Mouse (Mus musculus) lung, embryonic 16.5 days (tissue): Measurements from ENCODE around the gene Cox19. TPM values are rescaled to one million over a fixed set of nuclear protein-coding genes. Genes with fewer than 3 reads are reported as not detected.

ENCODE experiments used
- ATAC-seq: fragments of 200-750 bp; cut with Nextera tagmentation; 2 replicates; pipeline ENCODE4 v1.8.0; 2017; ENCODE audit warnings: low read depth, mild to moderate bottlenecking, moderate library complexity
- H3K27ac ChIP-seq: fragments of 300-500 bp; sonication (generic); 2 replicates; pipeline ENCODE4 v1.5.1; 2014; ENCODE audit warnings: mild to moderate bottlenecking, control low read depth, low read length
- H3K27me3 ChIP-seq: fragments of 300-500 bp; sonication (generic); 2 replicates; pipeline ENCODE4 v1.6.1; 2014; ENCODE audit warnings: low read depth, low read length, mixed read lengths; ENCODE audit not compliant: control insufficient read depth, insufficient read depth
- H3K36me3 ChIP-seq: fragments of 300-500 bp; sonication (generic); 2 replicates; pipeline ENCODE4 v1.6.1; 2014; ENCODE audit warnings: low read length; ENCODE audit not compliant: control insufficient read depth, insufficient read depth
- H3K4me1 ChIP-seq: fragments of 300-500 bp; sonication (generic); replicated peaks from 2 replicates; pipeline ENCODE4 v1.6.1; 2014; ENCODE audit warnings: low read length, mixed read lengths; ENCODE audit not compliant: control insufficient read depth, insufficient read depth
- H3K4me2 ChIP-seq: fragments of 300-500 bp; sonication (generic); 2 replicates; pipeline ENCODE4 v1.6.1; 2014; ENCODE audit warnings: low read depth, low read length, control low read depth
- H3K4me3 ChIP-seq: fragments of 300-500 bp; sonication (generic); 2 replicates; pipeline ENCODE4 v1.5.1; 2014; ENCODE audit warnings: mild to moderate bottlenecking, low read length, control low read depth
- H3K9ac ChIP-seq: fragments of 300-500 bp; sonication (generic); 2 replicates; pipeline ENCODE4 v1.6.1; 2014; ENCODE audit warnings: low read length, control low read depth
- H3K9me3 ChIP-seq: fragments of 300-500 bp; sonication (generic); 2 replicates; pipeline ENCODE4 v1.6.1; 2016; ENCODE audit warnings: low read length; ENCODE audit not compliant: control insufficient read depth
- WGBS: fragments of 180-500 bp; shearing (Covaris S2); extraction: QIAGEN DNeasy Blood & Tissue Kit; methylation state at CpG from one replicate; pipeline ENCODE4 v1.1.7; 2014; 5-methylcytosine and 5-hydroxymethylcytosine counted together
- polyA plus RNA-seq: library from polyadenylated mRNA; unstranded; fragments of >200 nt; fragmentation: Nextera tagmentation; extraction: Ambion mirVana; gene quantifications from 2 replicates; pipeline ENCODE4 v1.2.1, GENCODE M21; 2015

The Cox19 gene
- polyA plus RNA-seq = 79.8 and 94.4 TPM in 2 replicates

- ATAC-seq = no peak
- Histone ChIP-seq H3K27ac (no peak within 1 kb of the TSS), H3K4me3 (no peak within 1 kb of the TSS), H3K27me3 (no peaks in the 10 kb centered on the region; the same call in 1 of the 2 replicates), H3K9me3 (no peaks in the 10 kb centered on the region), H3K4me2 (no peak within 1 kb of the TSS), H3K9ac (peak within 1 kb of the TSS; percentile 41), H3K4me1 (no peaks in the 10 kb centered on the region; the same call in none of the 2 replicates), H3K36me3 (no peaks in the 10 kb centered on the region)
- 41% methylated on average over 5 of the region's 5 CpGs for WGBS
Observed at GRCm38 (mm10) chr5:139351134-139351533, at the start of gene Cox19. Cox19 (minus strand) TSS chr5:139351418.

GRCm38 (mm10) chr5:139399991-139400390, 48.8 kb upstream of the Cox19 start:
- Histone ChIP-seq H3K4me2 (no peak overlapping the region), H3K4me3 (no peak overlapping the region), H3K27me3 (no peaks in the 10 kb centered on the region), H3K4me1 (peaks cover 4% of the 10 kb centered on the region), H3K27ac (no peak overlapping the region), H3K9ac (no peak overlapping the region), H3K9me3 (no peaks in the 10 kb centered on the region), H3K36me3 (no peaks in the 10 kb centered on the region)
- ATAC-seq = no peak
- WGBS = 75% methylated on average over 14 of the region's 14 CpGs

GRCm38 (mm10) chr5:139398786-139399185, 47.6 kb upstream of the Cox19 start:
- Histone ChIP-seq H3K27me3 (no peaks in the 10 kb centered on the region), H3K9ac (0 out of 2 replicates have a peak overlapping the region, but pooled peaks have one; percentile 23), H3K4me1 (peaks cover 4% of the 10 kb centered on the region), H3K4me2 (no peak overlapping the region), H3K4me3 (no peak overlapping the region), H3K9me3 (no peaks in the 10 kb centered on the region), H3K27ac (no peak overlapping the region), H3K36me3 (no peaks in the 10 kb centered on the region)
- 74% methylated on average over 5 of the region's 5 CpGs for WGBS
- 0 out of 2 replicates have a peak, but pooled peaks have one; percentile 18 for ATAC-seq

GRCm38 (mm10) chr5:139397959-139398753, 46.9 kb upstream of the Cox19 start:
- WGBS = 31% methylated on average over 5 of the region's 5 CpGs
- H3K9me3 ChIP-seq = no peaks in the 10 kb centered on the region
- H3K4me2 ChIP-seq = no peak overlapping the region
- H3K9ac ChIP-seq = 0 out of 2 replicates have a peak overlapping the region, but pooled peaks have one; percentile 23
- ATAC-seq = peak; percentile 64; the same call in 1 of the 2 replicates
- no peaks in the 10 kb centered on the region for H3K36me3 ChIP-seq
- no peak overlapping the region for H3K4me3 ChIP-seq
- H3K4me1 ChIP-seq = peaks cover 4% of the 10 kb centered on the region
- no peak overlapping the region for H3K27ac ChIP-seq
- no peaks in the 10 kb centered on the region for H3K27me3 ChIP-seq

- Histone ChIP-seq H3K4me3 (no peak overlapping the region), H3K27me3 (no peaks in the 10 kb centered on the region), H3K36me3 (no peaks in the 10 kb centered on the region), H3K9me3 (no peaks in the 10 kb centered on the region), H3K4me1 (peaks cover 4% of the 10 kb centered on the region), H3K27ac (no peak overlapping the region), H3K9ac (no peak overlapping the region), H3K4me2 (no peak overlapping the region)
- WGBS = 87% methylated on average over 4 of the region's 4 CpGs
- no peak for ATAC-seq
Observed at GRCm38 (mm10) chr5:139397359-139397916, 46.2 kb upstream of the Cox19 start.

- WGBS = 91% methylated on average over 4 of the region's 4 CpGs
- no peak overlapping the region for H3K4me2 ChIP-seq
- no peak overlapping the region for H3K27ac ChIP-seq
- H3K27me3 ChIP-seq = no peaks in the 10 kb centered on the region
- H3K9ac ChIP-seq = no peak overlapping the region
- no peaks in the 10 kb centered on the region for H3K36me3 ChIP-seq
- no peaks in the 10 kb centered on the region for H3K9me3 ChIP-seq
- ATAC-seq = no peak
- no peak overlapping the region for H3K4me3 ChIP-seq
- H3K4me1 ChIP-seq = peaks cover 4% of the 10 kb centered on the region
Observed at GRCm38 (mm10) chr5:139395528-139395927, 44.3 kb upstream of the Cox19 start.

GRCm38 (mm10) chr5:139394399-139394798, 43.2 kb upstream of the Cox19 start:
- Histone ChIP-seq H3K9me3 (no peaks in the 10 kb centered on the region), H3K9ac (no peak overlapping the region), H3K27me3 (no peaks in the 10 kb centered on the region), H3K27ac (no peak overlapping the region), H3K4me3 (no peak overlapping the region), H3K4me2 (no peak overlapping the region), H3K36me3 (no peaks in the 10 kb centered on the region), H3K4me1 (peaks cover 12% of the 10 kb centered on the region)
- ATAC-seq = no peak
- 60% methylated on average over 7 of the region's 7 CpGs for WGBS

GRCm38 (mm10) chr5:139393197-139393588, 42.0 kb upstream of the Cox19 start:
- Histone ChIP-seq H3K36me3 (no peaks in the 10 kb centered on the region), H3K4me1 (peaks cover 20% of the 10 kb centered on the region)
- no peak for ATAC-seq

More at GRCm38 (mm10) chr5:139393197-139393588, 42.0 kb upstream of the Cox19 start:
- Histone ChIP-seq H3K9me3 (no peaks in the 10 kb centered on the region), H3K4me3 (no peak overlapping the region), H3K9ac (no peak overlapping the region), H3K4me2 (no peak overlapping the region), H3K27ac (no peak overlapping the region), H3K27me3 (no peaks in the 10 kb centered on the region)
- 92% methylated on average over 16 of the region's 16 CpGs for WGBS
